Mouse (Mus musculus): Measurements from ENCODE around the gene Gpr35. TPM values are rescaled to one million over a fixed set of nuclear protein-coding genes. Genes with fewer than 3 reads are reported as not detected.

Gpr35 gene
- total RNA-seq, 2 experiments from 2014 or later, result 0.37 to 0.87 TPM

DNA sequence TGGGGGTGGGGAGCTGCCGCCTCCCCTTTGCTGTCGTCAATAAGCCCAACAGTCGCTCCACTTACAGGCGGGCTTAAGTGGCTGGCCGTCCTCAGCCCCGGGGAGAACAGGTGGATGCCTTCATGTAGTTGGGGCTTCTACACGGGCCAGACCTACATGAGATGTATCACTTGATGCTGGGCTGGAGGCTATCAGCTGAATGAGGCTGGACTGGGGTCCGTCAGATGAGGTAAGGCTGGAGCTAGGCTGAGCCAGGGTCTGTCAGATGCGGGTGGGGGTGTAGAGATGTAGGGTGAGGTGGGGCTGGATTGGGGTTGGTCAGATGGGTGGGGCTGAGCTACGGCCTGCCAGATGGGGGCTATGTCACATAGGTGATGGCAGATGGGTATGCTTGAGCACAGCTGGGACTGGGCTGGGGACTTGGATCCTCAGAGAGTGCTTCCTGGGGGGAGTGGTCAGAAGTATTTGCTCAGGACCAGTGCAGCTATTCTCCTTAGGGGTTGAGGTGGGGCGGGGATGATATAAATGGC lies 28.5 kb downstream of the Gpr35 start:
- no peak for DNase-seq (ENCODE audit: extremely low spot score in 1 of 2, low spot score in 1 of 2)

DNA sequence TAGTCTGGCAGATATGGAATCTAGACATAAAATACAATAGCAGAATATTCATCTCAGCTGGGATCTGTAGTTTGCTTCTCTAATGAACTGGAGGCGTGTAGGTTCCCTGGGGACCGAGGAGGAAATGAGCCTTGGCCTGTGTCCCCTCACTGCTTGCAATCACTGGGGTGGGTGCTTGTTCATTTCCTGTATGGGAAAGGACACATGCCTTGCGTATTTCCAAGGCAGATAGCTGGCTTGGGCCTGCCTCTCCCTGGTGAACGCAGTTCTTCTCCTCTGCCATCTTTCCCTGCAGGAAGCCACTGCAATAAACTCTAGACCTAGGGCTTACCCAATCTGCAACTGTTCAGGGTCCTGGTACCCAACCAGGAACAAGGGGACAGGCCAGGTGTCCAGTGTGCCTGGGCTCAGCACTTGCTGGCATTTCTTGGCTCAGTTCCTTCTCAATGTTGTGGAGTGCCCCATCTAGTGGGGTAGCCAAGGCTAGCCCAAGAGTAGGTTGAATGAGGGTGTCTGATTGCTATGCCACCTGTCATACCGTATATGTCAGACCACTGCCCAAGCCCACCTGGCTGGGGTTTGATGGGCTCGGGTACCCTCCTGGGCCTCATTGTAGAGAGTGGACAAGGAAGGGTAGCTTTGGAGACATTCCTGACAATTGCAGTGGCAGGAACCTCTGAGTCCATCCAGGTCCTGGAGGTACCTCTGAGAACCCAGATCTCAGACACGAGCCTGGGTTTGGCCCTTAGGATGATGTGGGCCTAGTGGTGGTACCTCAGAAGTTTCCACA lies 30.6 kb downstream of the Gpr35 start:
- DNase-seq (ENCODE audit: extremely low spot score in 1 of 2, low spot score in 1 of 2), result no peak

DNA sequence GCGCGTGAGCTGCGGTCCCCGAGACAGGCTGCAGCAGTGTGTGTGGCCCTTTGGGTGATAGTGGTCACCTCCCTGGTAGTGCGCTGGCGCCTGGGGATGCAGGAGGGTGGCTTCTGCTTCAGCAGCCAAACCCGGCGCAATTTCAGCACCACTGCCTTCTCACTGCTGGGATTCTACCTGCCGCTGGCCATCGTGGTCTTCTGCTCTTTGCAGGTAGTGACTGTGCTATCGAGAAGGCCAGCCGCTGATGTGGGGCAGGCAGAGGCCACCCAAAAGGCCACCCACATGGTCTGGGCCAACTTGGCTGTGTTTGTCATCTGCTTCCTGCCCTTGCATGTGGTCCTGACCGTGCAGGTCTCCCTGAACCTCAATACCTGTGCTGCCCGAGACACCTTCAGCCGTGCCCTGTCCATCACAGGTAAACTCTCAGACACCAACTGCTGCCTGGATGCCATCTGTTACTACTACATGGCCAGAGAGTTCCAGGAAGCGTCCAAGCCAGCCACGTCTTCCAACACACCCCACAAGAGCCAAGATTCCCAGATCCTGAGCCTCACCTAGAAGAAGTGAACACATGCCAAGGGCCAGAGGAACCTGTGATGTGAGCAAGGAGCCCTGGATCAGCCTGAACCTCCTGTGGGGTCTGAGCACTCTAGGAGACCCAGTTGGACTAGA lies 32.4 kb downstream of the Gpr35 start:
- no peak for DNase-seq (ENCODE audit: extremely low spot score in 1 of 2, low spot score in 1 of 2)

GRCm38 (mm10) chr1:92984999-92985398 lies 34.3 kb downstream of the Gpr35 start:
- DNase-seq (ENCODE audit: extremely low spot score in 1 of 2, low spot score in 1 of 2), result no peak

DNA sequence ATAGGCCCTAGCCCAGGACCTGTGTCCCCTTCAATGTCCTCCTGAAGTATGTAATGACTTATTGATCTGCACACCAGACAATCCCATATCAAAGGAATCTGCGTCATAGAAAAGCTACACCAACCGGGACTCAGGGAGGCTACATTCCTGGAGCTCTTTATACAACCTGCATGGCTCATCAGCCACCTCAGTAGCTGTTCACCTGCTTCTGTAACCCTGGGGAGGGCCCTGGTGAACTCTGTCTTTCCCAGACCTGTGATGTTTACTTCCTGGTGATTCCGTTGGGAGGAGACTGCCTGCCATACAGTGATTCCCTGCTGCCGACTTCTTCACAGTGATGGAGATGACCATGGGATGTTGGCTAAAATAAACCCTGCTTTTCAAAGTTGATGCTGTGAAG lies 38.2 kb downstream of the Gpr35 start:
- no peak for DNase-seq (ENCODE audit: extremely low spot score in 1 of 2, low spot score in 1 of 2)

- no peak for DNase-seq (ENCODE audit: extremely low spot score in 1 of 2, low spot score in 1 of 2)
Measured at GRCm38 (mm10) chr1:92989891-92990290, 39.2 kb downstream of the Gpr35 start.

GRCm38 (mm10) chr1:92992214-92992855 lies 41.7 kb downstream of the Gpr35 start:
- no peak for DNase-seq (ENCODE audit: extremely low spot score in 1 of 2, low spot score in 1 of 2)

DNA sequence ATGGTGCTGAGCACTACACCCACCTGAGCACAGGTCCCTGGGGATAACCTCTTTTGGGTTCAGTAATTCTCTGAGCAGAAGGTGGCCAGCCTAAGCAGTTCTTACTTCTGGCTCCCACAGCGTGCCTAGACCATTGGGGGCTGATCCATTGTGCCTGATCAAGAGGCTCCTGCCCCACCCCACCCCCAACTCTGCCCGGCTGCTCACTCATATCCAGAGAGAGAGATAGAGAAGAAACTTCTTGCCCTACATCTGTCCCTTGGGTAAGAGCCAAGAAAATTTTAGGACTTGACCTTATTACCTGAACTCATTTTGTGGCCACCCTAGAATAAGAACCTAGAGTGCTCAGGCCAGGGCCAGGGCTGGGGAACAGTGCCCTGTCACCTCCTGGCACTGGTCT lies 42.2 kb downstream of the Gpr35 start:
- no peak for DNase-seq (ENCODE audit: extremely low spot score in 1 of 2, low spot score in 1 of 2)

DNA sequence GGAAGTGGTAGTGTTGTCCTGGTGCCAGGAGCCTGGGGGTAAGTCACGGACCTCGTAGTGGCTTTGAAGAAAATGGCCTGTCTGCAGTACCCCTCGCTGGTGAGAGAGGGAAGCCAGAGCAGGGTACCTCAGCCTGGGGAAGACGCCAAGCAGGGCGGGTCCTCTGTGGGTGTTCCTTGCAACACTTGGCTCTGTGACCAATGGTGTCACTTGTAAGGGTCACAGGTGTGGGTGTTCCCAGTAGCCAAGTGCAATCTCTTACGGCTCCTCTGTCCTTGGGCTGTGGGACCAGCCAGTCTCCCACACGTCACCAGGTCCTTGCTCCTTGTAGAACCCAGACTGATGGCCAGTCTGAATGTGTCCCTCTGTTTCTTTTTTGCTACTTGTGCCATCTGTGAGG lies 55.4 kb downstream of the Gpr35 start, which contains the start of gene Aqp12:
Aqp12 (plus strand) TSS at position 274 of the 400 bp plus-strand sequence.
- no peak for DNase-seq (ENCODE audit: extremely low spot score in 1 of 2, low spot score in 1 of 2)

DNA sequence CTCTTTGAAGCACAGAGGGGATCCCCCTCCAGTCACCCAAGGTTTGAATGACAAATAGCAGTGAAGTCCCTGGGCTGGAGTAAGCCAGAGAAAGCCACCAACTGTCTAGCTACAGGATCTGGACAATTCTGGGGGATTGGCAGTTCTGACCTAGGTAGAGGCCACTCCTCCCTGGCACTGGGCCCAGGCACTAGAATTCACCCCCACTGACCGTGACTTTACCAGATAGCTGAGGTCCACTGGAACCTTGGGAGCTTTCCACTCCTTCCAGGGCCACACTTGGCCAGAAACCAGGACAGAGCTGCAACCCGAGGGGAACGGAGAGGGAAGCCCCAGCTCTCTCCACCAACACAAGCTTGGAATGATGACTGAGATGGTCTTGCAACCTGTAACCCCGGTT lies 58.5 kb downstream of the Gpr35 start:
- DNase-seq (ENCODE audit: extremely low spot score in 1 of 2, low spot score in 1 of 2), result no peak

GRCm38 (mm10) chr1:93010731-93011130 lies 60.1 kb downstream of the Gpr35 start:
- peak in 1 of 2 experiments; percentile 45 for DNase-seq (ENCODE audit: extremely low spot score in 1 of 2, low spot score in 1 of 2)

- no peak for DNase-seq (ENCODE audit: extremely low spot score in 1 of 2, low spot score in 1 of 2)
Measured at GRCm38 (mm10) chr1:93012103-93012585, 61.5 kb downstream of the Gpr35 start.

DNA sequence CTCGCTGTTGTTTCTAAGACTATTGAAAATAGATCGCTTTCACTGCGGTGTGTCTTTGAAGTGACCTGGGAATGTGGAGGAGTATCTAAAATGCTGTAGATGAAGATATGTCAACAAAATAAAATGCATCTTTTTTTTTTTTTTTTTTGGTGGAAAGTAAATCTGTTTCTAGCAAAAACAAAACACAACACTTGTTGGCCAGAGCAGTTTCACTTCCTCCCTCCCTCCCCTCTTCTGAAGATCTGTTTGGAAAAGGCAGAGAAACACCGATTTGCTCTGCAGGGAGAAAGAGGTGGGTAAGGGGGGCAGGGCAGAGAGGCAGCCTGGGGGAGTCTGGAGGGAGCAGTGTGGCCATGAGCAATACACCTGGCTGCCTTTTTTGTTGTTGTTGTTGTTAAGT lies 62.7 kb downstream of the Gpr35 start:
- DNase-seq (ENCODE audit: extremely low spot score in 1 of 2, low spot score in 1 of 2), result no peak

- peak; percentile 67 to 90 for DNase-seq (ENCODE audit: extremely low spot score in 1 of 2, low spot score in 1 of 2)
Measured at GRCm38 (mm10) chr1:93014460-93014859, 63.8 kb downstream of the Gpr35 start.

- DNase-seq (ENCODE audit: extremely low spot score in 1 of 2, low spot score in 1 of 2), result peak in 1 of 2 experiments; percentile 2
Measured at GRCm38 (mm10) chr1:93015136-93015535, 64.5 kb downstream of the Gpr35 start.

DNA sequence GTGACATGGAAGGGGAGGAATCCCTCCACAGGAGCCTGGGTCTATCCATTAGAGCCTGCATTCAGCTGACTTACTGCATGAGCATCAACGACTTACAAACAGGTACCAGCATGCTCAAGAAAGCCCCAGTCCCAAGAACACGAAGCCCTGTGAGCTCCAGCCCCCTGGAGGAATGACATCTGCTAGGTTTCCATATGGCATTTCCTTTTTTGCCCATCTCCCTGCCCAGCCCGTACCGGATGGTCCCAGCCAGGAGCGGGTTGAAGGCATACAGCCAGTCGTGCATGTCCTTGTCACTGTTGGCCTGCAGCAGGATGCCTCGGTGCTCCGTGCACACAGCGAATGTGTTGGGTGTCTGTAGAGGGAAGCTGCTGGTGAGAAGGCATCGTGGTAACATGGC lies 68.1 kb downstream of the Gpr35 start:
- DNase-seq (ENCODE audit: extremely low spot score in 1 of 2, low spot score in 1 of 2), result no peak

GRCm38 (mm10) chr1:93020602-93021001 lies 69.9 kb downstream of the Gpr35 start:
- no peak for DNase-seq (ENCODE audit: extremely low spot score in 1 of 2, low spot score in 1 of 2)

- no peak for DNase-seq (ENCODE audit: extremely low spot score in 1 of 2, low spot score in 1 of 2)
Measured at GRCm38 (mm10) chr1:93026600-93026999, 75.9 kb downstream of the Gpr35 start.

GRCm38 (mm10) chr1:93029387-93029786 lies 78.7 kb downstream of the Gpr35 start:
- DNase-seq (ENCODE audit: extremely low spot score in 1 of 2, low spot score in 1 of 2), result no peak

GRCm38 (mm10) chr1:93030060-93030459 lies 79.4 kb downstream of the Gpr35 start:
- DNase-seq (ENCODE audit: extremely low spot score in 1 of 2, low spot score in 1 of 2), result no peak

DNA sequence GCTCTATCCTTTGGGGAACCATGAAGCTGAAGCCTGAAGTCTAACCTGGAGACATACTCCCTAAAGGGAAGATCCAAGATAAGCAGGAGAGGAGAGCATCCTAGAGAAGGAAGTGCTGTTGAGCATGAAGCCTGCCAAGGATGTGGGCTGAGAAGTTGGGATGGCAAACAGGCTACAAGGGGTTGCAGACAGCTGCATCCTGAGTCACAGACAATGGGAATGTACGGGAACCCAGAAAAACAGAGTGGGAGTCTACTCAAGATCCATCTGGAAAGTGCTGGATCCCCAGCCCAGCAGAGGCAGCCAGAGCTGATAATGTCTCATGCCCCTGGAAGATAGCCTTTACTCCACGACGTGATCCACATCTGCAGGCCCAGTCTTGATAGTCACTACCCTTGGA lies 80.5 kb downstream of the Gpr35 start:
- no peak for DNase-seq (ENCODE audit: extremely low spot score in 1 of 2, low spot score in 1 of 2)
